Mouse (Mus musculus) small intestine, adult 2 months (tissue): ENCODE measurements around the gene Dnase1l2. TPM values are rescaled to one million over a fixed set of nuclear protein-coding genes. Genes with fewer than 3 reads are reported as not detected.

Experiments used
- H3K27ac ChIP-seq: fragments of 200-500 bp; 2 replicates; pipeline ENCODE4 v1.5.1; 2012; ENCODE audit warnings: low read depth, low read length, control low read depth, inconsistent platforms; ENCODE audit not compliant: insufficient read depth
- H3K27me3 ChIP-seq: fragments of 200-500 bp; 2 replicates; pipeline ENCODE4 v1.6.1; 2012; ENCODE audit warnings: mild to moderate bottlenecking, moderate library complexity, low read length, inconsistent platforms; ENCODE audit not compliant: control insufficient read depth, insufficient read depth
- H3K36me3 ChIP-seq: fragments of 200-500 bp; 2 replicates; pipeline ENCODE4 v1.6.1; 2012; ENCODE audit warnings: mild to moderate bottlenecking, low read length, control low read depth, inconsistent platforms; ENCODE audit not compliant: control insufficient read depth, insufficient read depth
- H3K4me1 ChIP-seq: fragments of 200-500 bp; 2 replicates; pipeline ENCODE4 v1.6.1; 2012; ENCODE audit warnings: low read length, inconsistent platforms, mixed read lengths; ENCODE audit not compliant: control insufficient read depth, insufficient read depth, insufficient read length
- H3K4me3 ChIP-seq: fragments of 200-500 bp; 2 replicates; pipeline ENCODE4 v1.5.1; 2012; ENCODE audit warnings: low read depth, mild to moderate bottlenecking, control low read depth, inconsistent platforms, low read length, moderate library complexity
- CTCF ChIP-seq: fragments of 200-500 bp; IDR thresholded peaks from 2 replicates; pipeline ENCODE4 v1.5.1; 2012; ENCODE audit warnings: low read depth, mild to moderate bottlenecking, control low read depth, inconsistent platforms, low read length, moderate library complexity, mixed read lengths; ENCODE audit not compliant: insufficient replicate concordance, insufficient read length; ENCODE audit errors: extremely low read depth
- POLR2A ChIP-seq: fragments of 200-500 bp; IDR thresholded peaks from 2 replicates; pipeline ENCODE4 v1.6.1; 2012; ENCODE audit warnings: low read depth, mild to moderate bottlenecking, control low read depth, inconsistent platforms, low read length, moderate library complexity
- WGBS: fragments of 180-500 bp; shearing (Covaris S2); methylation state at CpG from one replicate; pipeline ENCODE4 v1.1.7; 2018; 5-methylcytosine and 5-hydroxymethylcytosine counted together
- polyA plus RNA-seq: library from polyadenylated mRNA; depleted of rRNA; stranded (reverse); fragments of >200 nt; gene quantifications from 2 replicates; pipeline ENCODE4 v1.2.3, GENCODE M21; 2012

Dnase1l2 gene
- polyA plus RNA-seq, 1 experiment: 4.8 TPM

GRCm38 (mm10) chr17:24477053-24477984, 34.4 kb upstream of the Dnase1l2 start:
- Histone ChIP-seq H3K27ac (peak overlapping the region; percentile 1; the same call in 1 of the 2 replicates), H3K4me1 (peaks cover 31% of the 10 kb centered on the region), H3K36me3 (peaks cover 28% of the 10 kb centered on the region), H3K27me3 (no peaks in the 10 kb centered on the region), H3K4me3 (no peak overlapping the region)
- no peak for TF ChIP-seq CTCF
- no peak for TF ChIP-seq POLR2A
- WGBS: 84% methylated on average over 20 of the region's 20 CpGs

- Histone ChIP-seq H3K27me3 (no peaks in the 10 kb centered on the region), H3K4me1 (peaks cover 35% of the 10 kb centered on the region), H3K27ac (no peak overlapping the region), H3K36me3 (peaks cover 28% of the 10 kb centered on the region), H3K4me3 (no peak overlapping the region)
- 87% methylated on average over 10 of the region's 10 CpGs for WGBS
- TF ChIP-seq POLR2A (no peak), CTCF (no peak)
Measured at GRCm38 (mm10) chr17:24476022-24476776, 33.3 kb upstream of the Dnase1l2 start.

- H3K27ac ChIP-seq: no peak overlapping the region
- WGBS: 84% methylated on average over 6 of the region's 6 CpGs
- no peak overlapping the region for H3K4me3 ChIP-seq
- peaks cover 39% of the 10 kb centered on the region for H3K4me1 ChIP-seq
- H3K36me3 ChIP-seq: peaks cover 28% of the 10 kb centered on the region
- no peaks in the 10 kb centered on the region for H3K27me3 ChIP-seq
- TF ChIP-seq CTCF (no peak), POLR2A (no peak)
Measured at GRCm38 (mm10) chr17:24475586-24475985, 32.7 kb upstream of the Dnase1l2 start.

GRCm38 (mm10) chr17:24474557-24474956, 31.7 kb upstream of the Dnase1l2 start:
- no peak overlapping the region for H3K27ac ChIP-seq
- H3K27me3 ChIP-seq: no peaks in the 10 kb centered on the region
- TF ChIP-seq CTCF: no peak
- TF ChIP-seq POLR2A: no peak
- H3K4me3 ChIP-seq: no peak overlapping the region
- 86% methylated on average over 5 of the region's 5 CpGs for WGBS
- H3K36me3 ChIP-seq: peaks cover 28% of the 10 kb centered on the region
- peaks cover 39% of the 10 kb centered on the region for H3K4me1 ChIP-seq

- Histone ChIP-seq H3K4me1 (peaks cover 39% of the 10 kb centered on the region), H3K27me3 (no peaks in the 10 kb centered on the region), H3K4me3 (peak within 1 kb of the TSS; percentile 8; the same call in 1 of the 2 replicates), H3K27ac (peak within 1 kb of the TSS; percentile 96), H3K36me3 (peaks cover 28% of the 10 kb centered on the region)
- WGBS: 62% methylated on average over 6 of the region's 6 CpGs
- TF ChIP-seq POLR2A (0 out of 2 replicates have a peak, but pooled peaks have one; percentile 13), CTCF (no peak)
Measured at GRCm38 (mm10) chr17:24473612-24474275, 30.8 kb upstream of the Dnase1l2 start, which contains the start of gene Bricd5. Gene Bricd5 (plus strand): TSS chr17:24473884.

GRCm38 (mm10) chr17:24472512-24472911, 29.6 kb upstream of the Dnase1l2 start:
- no peaks in the 10 kb centered on the region for H3K27me3 ChIP-seq
- TF ChIP-seq CTCF: no peak
- peak; percentile 67; the same call in 1 of the 2 replicates for TF ChIP-seq POLR2A
- peaks cover 31% of the 10 kb centered on the region for H3K4me1 ChIP-seq
- WGBS: 18% methylated on average over 4 of the region's 4 CpGs
- peaks cover 28% of the 10 kb centered on the region for H3K36me3 ChIP-seq
- H3K27ac ChIP-seq: peak overlapping the region; percentile 96
- H3K4me3 ChIP-seq: peak overlapping the region; percentile 8; the same call in 1 of the 2 replicates
